Mouse (Mus musculus) forebrain, embryonic 16.5 days (tissue): ENCODE data around the gene Glmn. TPM values are rescaled to one million over a fixed set of nuclear protein-coding genes. Genes with fewer than 3 reads are reported as not detected.

ENCODE experiments used
- ATAC-seq: fragments of 200-750 bp; cut with Nextera tagmentation; 2 replicates; pipeline ENCODE4 v1.8.0; 2017; ENCODE audit warnings: mild to moderate bottlenecking, moderate library complexity
- H3K27ac ChIP-seq: fragments of 300-500 bp; sonication (generic); 2 replicates; pipeline ENCODE4 v1.5.1; 2014; ENCODE audit warnings: low read length, control low read depth
- H3K27me3 ChIP-seq: fragments of 300-500 bp; sonication (generic); replicated peaks from 2 replicates; pipeline ENCODE4 v1.6.1; 2014; ENCODE audit warnings: low read length; ENCODE audit not compliant: control insufficient read depth, insufficient read depth
- H3K36me3 ChIP-seq: fragments of 300-500 bp; sonication (generic); 2 replicates; pipeline ENCODE4 v1.6.1; 2014; ENCODE audit not compliant: control insufficient read depth, insufficient read depth
- H3K4me1 ChIP-seq: fragments of 300-500 bp; sonication (generic); replicated peaks from 2 replicates; pipeline ENCODE4 v1.6.1; 2014; ENCODE audit warnings: low read length; ENCODE audit not compliant: control insufficient read depth, insufficient read depth
- H3K4me2 ChIP-seq: fragments of 300-500 bp; sonication (generic); 2 replicates; pipeline ENCODE4 v1.6.1; 2014; ENCODE audit warnings: mild to moderate bottlenecking, low read length, control low read depth
- H3K4me3 ChIP-seq: fragments of 300-500 bp; sonication (generic); replicated peaks from 2 replicates; pipeline ENCODE4 v1.5.1; 2014; ENCODE audit warnings: mild to moderate bottlenecking, low read length, control low read depth
- H3K9ac ChIP-seq: fragments of 300-500 bp; sonication (generic); replicated peaks from 2 replicates; pipeline ENCODE4 v1.6.1; 2014; ENCODE audit warnings: low read depth, low read length, control low read depth
- H3K9me3 ChIP-seq: fragments of 300-500 bp; sonication (generic); 2 replicates; pipeline ENCODE4 v1.6.1; 2016; ENCODE audit warnings: low read length; ENCODE audit not compliant: control insufficient read depth
- WGBS: fragments of 180-500 bp; shearing (Covaris S2); extraction: QIAGEN DNeasy Blood & Tissue Kit; methylation state at CpG from one replicate; pipeline ENCODE4 v1.1.7; 2014; 5-methylcytosine and 5-hydroxymethylcytosine counted together
- polyA plus RNA-seq: library from polyadenylated mRNA; unstranded; fragments of >200 nt; fragmentation: Nextera tagmentation; extraction: Ambion mirVana; gene quantifications from 2 replicates; pipeline ENCODE4 v1.2.1, GENCODE M21; 2015

Glmn gene
- 33.2 and 34.1 TPM in 2 replicates for polyA plus RNA-seq

GRCm38 (mm10) chr5:107597301-107598077 is at the start of gene Glmn, which contains the start of gene Rpap2:
Gene Glmn (minus strand): TSS chr5:107597888.
Gene Rpap2 (plus strand): TSS chr5:107597373.
- peak; percentile 97 for ATAC-seq
- Histone ChIP-seq H3K9me3 (no peaks in the 10 kb centered on the region), H3K9ac (peak within 1 kb of the TSS; percentile 83), H3K36me3 (no peaks in the 10 kb centered on the region; the same call in 1 of the 2 replicates), H3K4me3 (peak within 1 kb of the TSS; percentile 79), H3K4me1 (peaks cover 11% of the 10 kb centered on the region), H3K27ac (peak within 1 kb of the TSS; percentile 85), H3K27me3 (no peaks in the 10 kb centered on the region), H3K4me2 (peak within 1 kb of the TSS; percentile 71)
- WGBS: under 1% methylated on average over 49 of the region's 64 CpGs

- H3K27me3 ChIP-seq: no peaks in the 10 kb centered on the region
- no peak for ATAC-seq
- WGBS: 77% methylated on average over 2 of the region's 2 CpGs
These were observed 48.2 kb upstream of the Glmn start for GRCm38 (mm10) chr5:107645935-107646334.

GRCm38 (mm10) chr5:107644595-107644994 is 46.9 kb upstream of the Glmn start:
- H3K4me3 ChIP-seq: no peak overlapping the region
- no peak overlapping the region for H3K27ac ChIP-seq
- no peak for ATAC-seq
- H3K9ac ChIP-seq: no peak overlapping the region
- H3K4me2 ChIP-seq: no peak overlapping the region
- H3K9me3 ChIP-seq: no peaks in the 10 kb centered on the region
- WGBS: 81% methylated on average over 2 of the region's 2 CpGs
- H3K4me1 ChIP-seq: no peaks in the 10 kb centered on the region
- H3K27me3 ChIP-seq: no peaks in the 10 kb centered on the region
- H3K36me3 ChIP-seq: peaks cover 2% of the 10 kb centered on the region; the same call in 1 of the 2 replicates

More at GRCm38 (mm10) chr5:107645935-107646334, 48.2 kb upstream of the Glmn start:
- no peaks in the 10 kb centered on the region for H3K4me1 ChIP-seq
- peaks cover 2% of the 10 kb centered on the region; the same call in 1 of the 2 replicates for H3K36me3 ChIP-seq
- no peak overlapping the region for H3K27ac ChIP-seq
- no peak overlapping the region for H3K4me3 ChIP-seq
- no peaks in the 10 kb centered on the region for H3K9me3 ChIP-seq
- H3K9ac ChIP-seq: no peak overlapping the region
- H3K4me2 ChIP-seq: no peak overlapping the region

- no peak overlapping the region for H3K4me2 ChIP-seq
- H3K36me3 ChIP-seq: no peaks in the 10 kb centered on the region
- H3K9ac ChIP-seq: no peak overlapping the region
- H3K9me3 ChIP-seq: no peaks in the 10 kb centered on the region
- H3K27me3 ChIP-seq: no peaks in the 10 kb centered on the region
- no peak overlapping the region for H3K27ac ChIP-seq
- 88% methylated on average over 8 of the region's 8 CpGs for WGBS
- ATAC-seq: no peak
- no peak overlapping the region for H3K4me3 ChIP-seq
- no peaks in the 10 kb centered on the region for H3K4me1 ChIP-seq
These were observed 40.7 kb upstream of the Glmn start for GRCm38 (mm10) chr5:107638366-107638765.

GRCm38 (mm10) chr5:107637106-107637505 is 39.4 kb upstream of the Glmn start:
- H3K27ac ChIP-seq: no peak overlapping the region
- no peak overlapping the region for H3K4me2 ChIP-seq
- H3K4me1 ChIP-seq: no peaks in the 10 kb centered on the region
- no peak overlapping the region for H3K4me3 ChIP-seq
- H3K9me3 ChIP-seq: no peaks in the 10 kb centered on the region
- no peak for ATAC-seq
- no peaks in the 10 kb centered on the region for H3K27me3 ChIP-seq
- no peaks in the 10 kb centered on the region for H3K36me3 ChIP-seq
- H3K9ac ChIP-seq: no peak overlapping the region
- 93% methylated on average over 1 of the region's 1 CpGs for WGBS

- Histone ChIP-seq H3K4me2 (no peak overlapping the region), H3K27ac (no peak overlapping the region), H3K9ac (no peak overlapping the region), H3K4me3 (no peak overlapping the region), H3K36me3 (peaks cover 2% of the 10 kb centered on the region; the same call in 1 of the 2 replicates), H3K27me3 (no peaks in the 10 kb centered on the region), H3K9me3 (no peaks in the 10 kb centered on the region), H3K4me1 (no peaks in the 10 kb centered on the region)
- no peak for ATAC-seq
- 85% methylated on average over 4 of the region's 4 CpGs for WGBS
These were observed 36.0 kb upstream of the Glmn start for GRCm38 (mm10) chr5:107633651-107634050.

GRCm38 (mm10) chr5:107621327-107621726 is 23.6 kb upstream of the Glmn start:
- Histone ChIP-seq H3K27ac (no peak overlapping the region), H3K4me1 (no peaks in the 10 kb centered on the region), H3K4me3 (no peak overlapping the region), H3K36me3 (peaks cover 8% of the 10 kb centered on the region), H3K9ac (no peak overlapping the region), H3K9me3 (no peaks in the 10 kb centered on the region), H3K27me3 (no peaks in the 10 kb centered on the region), H3K4me2 (no peak overlapping the region)
- ATAC-seq: no peak
- WGBS: 95% methylated on average over 3 of the region's 3 CpGs

GRCm38 (mm10) chr5:107617986-107618385 is 20.3 kb upstream of the Glmn start:
- no peak for ATAC-seq
- no peak overlapping the region for H3K4me2 ChIP-seq
- H3K4me1 ChIP-seq: no peaks in the 10 kb centered on the region
- H3K9ac ChIP-seq: no peak overlapping the region
- no peaks in the 10 kb centered on the region for H3K9me3 ChIP-seq
- no peak overlapping the region for H3K4me3 ChIP-seq
- H3K36me3 ChIP-seq: peaks cover 12% of the 10 kb centered on the region
- H3K27ac ChIP-seq: no peak overlapping the region
- 84% methylated on average over 6 of the region's 6 CpGs for WGBS
- no peaks in the 10 kb centered on the region for H3K27me3 ChIP-seq

GRCm38 (mm10) chr5:107611224-107611623 is 13.5 kb upstream of the Glmn start:
- no peak overlapping the region for H3K27ac ChIP-seq
- H3K4me1 ChIP-seq: no peaks in the 10 kb centered on the region
- WGBS: 3% methylated on average over 2 of the region's 2 CpGs
- H3K4me2 ChIP-seq: no peak overlapping the region
- 0 out of 2 replicates have a peak, but pooled peaks have one; percentile 54 for ATAC-seq
- H3K4me3 ChIP-seq: no peak overlapping the region
- H3K36me3 ChIP-seq: peaks cover 4% of the 10 kb centered on the region; the same call in 1 of the 2 replicates
- H3K27me3 ChIP-seq: no peaks in the 10 kb centered on the region
- H3K9me3 ChIP-seq: no peaks in the 10 kb centered on the region
- no peak overlapping the region for H3K9ac ChIP-seq
